Comparison of ENCODE assay signal across 9 mouse cellular contexts in the genomic region with DNA sequence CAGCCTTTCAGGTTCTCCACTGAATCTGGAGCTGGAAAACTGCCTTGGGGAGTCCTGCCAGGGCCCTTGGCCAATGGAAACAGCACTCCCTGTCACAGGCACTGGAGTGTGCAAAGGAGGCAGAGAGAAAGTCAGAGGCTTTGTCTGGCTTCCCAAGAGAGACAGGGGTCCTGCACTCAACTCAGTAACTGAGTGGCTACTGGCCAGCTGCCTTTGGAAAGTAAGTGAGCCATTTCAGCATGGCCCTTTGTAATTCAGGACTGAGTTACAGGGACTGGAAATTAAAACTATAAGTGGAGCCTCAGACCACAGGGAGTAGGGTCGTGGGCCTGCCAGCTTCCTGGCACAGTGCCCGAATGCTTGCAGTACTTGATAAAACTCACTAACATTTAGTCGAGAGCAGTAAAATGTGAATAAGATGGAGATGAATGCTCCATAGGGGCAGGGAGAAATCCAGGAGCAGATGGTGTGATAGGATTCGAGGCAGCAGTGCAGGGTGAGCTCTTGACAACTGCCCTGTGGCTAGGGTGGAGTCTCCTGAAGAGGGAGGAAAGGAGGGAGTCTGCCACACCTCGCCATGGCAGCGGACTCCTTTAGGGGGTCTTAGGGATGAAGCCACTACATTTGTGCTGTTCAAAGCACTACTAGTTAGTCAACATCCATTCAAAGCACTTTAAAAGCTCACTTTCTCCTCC. TPM values are rescaled to one million over a fixed set of nuclear protein-coding genes. Genes with fewer than 3 reads are reported as not detected.
DNase-seq lines count a peak whose midpoint lies in the region; ATAC-seq and TF ChIP-seq lines count a peak whose summit lies in the region.
"Had no signal": no experiment of that assay in that cellular context is flagged by ENCODE, and none has a peak within 500 bp of the region (broad histone marks: within the 10 kb centered on the region; RNA-seq: fewer than 3 reads in every experiment).

No protein-coding gene starts in this region.

- peak overlapping the region; percentile 27 for H3K4me2 ChIP-seq in heart, embryonic 12.5 days
- no peak overlapping the region for H3K4me2 ChIP-seq in kidney, postnatal 0 days (ENCODE audit: low read length)
- H3K4me2 ChIP-seq in limb, embryonic 12.5 days, result no peak overlapping the region

- no peaks in the 10 kb centered on the region for H3K27me3 ChIP-seq in heart, embryonic 12.5 days (replicated peaks)
- no peaks in the 10 kb centered on the region for H3K27me3 ChIP-seq in kidney, postnatal 0 days (ENCODE audit: insufficient read depth, low read length)
- H3K27me3 ChIP-seq in limb, embryonic 12.5 days, result no peaks in the 10 kb centered on the region

- DNase-seq in embryo, embryonic 11 days, result peak; percentile 22
- DNase-seq in embryo, embryonic 9.5 days (ENCODE audit: extremely low spot score), result no peak
- peak; percentile 36 for DNase-seq in fat pad, adult 2 months (ENCODE audit: extremely low read depth, low read depth, low spot score)
- DNase-seq in kidney, postnatal 0 days (ENCODE audit: low spot score), result peak; percentile 87
- peak; percentile 92 for DNase-seq in ovary, postnatal 14 days (ENCODE audit: low spot score)
- DNase-seq in spleen, postnatal 4 days (ENCODE audit: low spot score in 2 of 2), result no peak

- TF ChIP-seq CTCF in kidney, postnatal 0 days (IDR thresholded peaks at IDR 0.05; ENCODE audit: low read depth), result no peak

- WGBS in heart, embryonic 12.5 days, result 20% methylated on average over 6 of the region's 6 CpGs
- WGBS in kidney, postnatal 0 days, result 24% methylated on average over 6 of the region's 6 CpGs
- WGBS in limb, embryonic 12.5 days, result 30% methylated on average over 6 of the region's 6 CpGs

- peaks cover 33% of the 10 kb centered on the region for H3K4me1 ChIP-seq in heart, embryonic 12.5 days (replicated peaks)
- peaks cover 13% of the 10 kb centered on the region; the same call in 1 of the 2 replicates for H3K4me1 ChIP-seq in kidney, postnatal 0 days (replicated peaks; ENCODE audit: insufficient read depth, low read length)
- peaks cover 21% of the 10 kb centered on the region for H3K4me1 ChIP-seq in limb, embryonic 12.5 days (replicated peaks)

- H3K27ac ChIP-seq in heart, embryonic 12.5 days (ENCODE audit: poor library complexity, severe bottlenecking), result peak overlapping the region; percentile 92
- H3K27ac ChIP-seq in kidney, postnatal 0 days, result peak overlapping the region; percentile 58
- H3K27ac ChIP-seq in limb, embryonic 12.5 days, result peak overlapping the region; percentile 89

- no peak overlapping the region for H3K9ac ChIP-seq in heart, embryonic 12.5 days
- no peak overlapping the region for H3K9ac ChIP-seq in kidney, postnatal 0 days (ENCODE audit: low read depth, low read length)
- H3K9ac ChIP-seq in limb, embryonic 12.5 days (replicated peaks), result no peak overlapping the region

- no peak overlapping the region for H3K4me3 ChIP-seq in heart, embryonic 12.5 days
- no peak overlapping the region for H3K4me3 ChIP-seq in kidney, postnatal 0 days (replicated peaks; ENCODE audit: low read depth, low read length)
- H3K4me3 ChIP-seq in limb, embryonic 12.5 days (replicated peaks), result no peak overlapping the region
- H3K4me3 ChIP-seq: erythroblast, embryonic 14.5 days had no signal

- peak; percentile 75 for ATAC-seq in heart, embryonic 12.5 days (ENCODE audit: insufficient number of reproducible peaks, low FRiP score)
- peak; percentile 86 for ATAC-seq in kidney, postnatal 0 days (replicated peaks; ENCODE audit: low FRiP score, low read depth)
- peak; percentile 75 for ATAC-seq in limb, embryonic 12.5 days (ENCODE audit: insufficient number of reproducible peaks, insufficient read depth, low FRiP score, low TSS enrichment, low read depth)

- H3K36me3 ChIP-seq in heart, embryonic 12.5 days, result no peaks in the 10 kb centered on the region
- H3K36me3 ChIP-seq in kidney, postnatal 0 days (ENCODE audit: insufficient read depth, low read length), result no peaks in the 10 kb centered on the region
- no peaks in the 10 kb centered on the region for H3K36me3 ChIP-seq in limb, embryonic 12.5 days

- 0 out of 2 replicates have a peak, but pooled peaks cover 5% of the 10 kb centered on the region for H3K9me3 ChIP-seq in heart, embryonic 12.5 days (replicated peaks)
- no peaks in the 10 kb centered on the region for H3K9me3 ChIP-seq in kidney, postnatal 0 days (replicated peaks; ENCODE audit: low read length)
- H3K9me3 ChIP-seq in limb, embryonic 12.5 days, result 0 out of 2 replicates have a peak, but pooled peaks cover 3% of the 10 kb centered on the region

RNA-seq across cellular contexts. Expression of gene 1500015O10Rik, which starts 35.4 kb away (rescaled TPM):
- polyA plus RNA-seq in heart, embryonic 12.5 days (2016; fragmentation: Nextera tagmentation; extraction: Ambion mirVana), result 3.2 and 3.6 TPM in 2 replicates
- 23.4 and 25.1 TPM in 2 replicates for polyA plus RNA-seq in kidney, postnatal 0 days (2015; fragmentation: Nextera tagmentation; extraction: Ambion mirVana)
- 0.49 and 1.5 TPM in 2 replicates for polyA plus RNA-seq in limb, embryonic 12.5 days (2016; fragmentation: Nextera tagmentation; extraction: Ambion mirVana)
- polyA plus RNA-seq: erythroblast, embryonic 14.5 days had no signal

Comparison
In these comparisons a context has a peak if more than half of its experiments do, and no peak if none do; other contexts are left out.
1. DNase-seq: peak in embryo, embryonic 11 days (single experiment), fat pad, adult 2 months (single experiment), kidney, postnatal 0 days (single experiment) and ovary, postnatal 14 days (single experiment); none in embryo, embryonic 9.5 days (single experiment) and spleen, postnatal 4 days (0 of 2).
2. Peak in every context shown above with its lines, with median percentiles within 50 percentile points of each other: ATAC-seq and H3K27ac ChIP-seq.